Mouse (Mus musculus) myocyte (in vitro differentiated cells): ENCODE results near the gene Lmod1.

Experiments
- POLR2A ChIP-seq: IDR thresholded peaks from one replicate; pipeline ENCODE4 v1.6.1; 2011; ENCODE audit warnings: low read depth, mild to moderate bottlenecking, control low read depth, moderate library complexity; ENCODE audit not compliant: insufficient read length
- USF1 ChIP-seq: IDR thresholded peaks from one replicate; pipeline ENCODE4 v1.6.1; 2011; ENCODE audit warnings: low read depth, mild to moderate bottlenecking, control low read depth, moderate library complexity

GRCm38 (mm10) chr1:135379048-135379447 lies 54.4 kb downstream of the Lmod1 start:
- no peak for TF ChIP-seq POLR2A
- TF ChIP-seq USF1 = no peak
